Mouse (Mus musculus): Measurements from ENCODE around the gene Taar7b. TPM values are rescaled to one million over a fixed set of nuclear protein-coding genes. Genes with fewer than 3 reads are reported as not detected.

The Taar7b gene
- polyA plus RNA-seq, 1 experiment = not detected

DNA sequence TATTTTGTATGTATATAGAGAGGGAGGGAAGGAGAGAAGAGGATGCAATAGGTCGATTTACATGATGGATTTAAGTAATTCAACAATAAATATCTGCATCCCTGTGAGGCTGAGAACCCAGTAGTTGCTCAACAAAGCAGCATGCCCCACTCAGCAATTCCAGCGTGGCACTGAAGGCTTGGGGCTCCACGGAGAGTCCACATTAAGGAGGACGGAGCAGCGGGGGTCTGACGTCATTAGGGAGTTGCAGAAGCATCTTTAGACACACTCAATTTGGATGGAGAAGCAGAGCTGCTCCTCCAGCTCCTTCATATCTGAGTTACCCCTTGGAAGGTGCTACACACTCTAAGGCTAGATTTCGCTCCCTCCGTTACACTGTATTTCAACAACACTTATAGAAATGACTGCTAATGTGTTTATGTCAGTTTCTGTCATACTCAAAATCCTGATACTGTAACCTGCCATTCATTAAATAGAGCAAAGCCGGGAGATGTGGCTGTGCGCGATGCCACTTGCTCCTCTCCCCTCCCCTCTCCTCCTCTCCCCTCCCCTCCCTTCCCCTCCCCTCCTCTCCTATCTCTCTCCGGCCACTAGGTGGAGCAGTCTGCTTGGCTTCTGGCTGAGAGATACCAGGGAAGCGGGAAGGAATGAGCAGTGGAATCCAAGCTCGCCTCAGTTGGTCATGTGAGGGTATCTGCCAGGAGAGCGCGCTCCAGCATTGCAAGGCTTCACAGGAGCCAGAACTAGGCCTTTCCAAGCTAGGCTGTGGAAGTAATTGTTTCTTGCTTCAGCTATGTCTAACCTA is 20.6 kb upstream of the Taar7b start:
- H3K4me3 ChIP-seq (replicated peaks) = no peak overlapping the region
- H3K4me1 ChIP-seq (ENCODE audit: control insufficient read depth) = peaks cover 2% of the 10 kb centered on the region
- no peaks in the 10 kb centered on the region for H3K36me3 ChIP-seq (ENCODE audit: control insufficient read depth)
- TF ChIP-seq TAL1 (IDR thresholded peaks at IDR 0.05; ENCODE audit: low read length) (no peak), GATA1 (IDR thresholded peaks at IDR 0.05; ENCODE audit: low read length) (no peak)
- H3K9me3 ChIP-seq (ENCODE audit: control insufficient read depth, low read length) = no peaks in the 10 kb centered on the region
- no peaks in the 10 kb centered on the region for H3K27me3 ChIP-seq (ENCODE audit: control insufficient read depth)

DNA sequence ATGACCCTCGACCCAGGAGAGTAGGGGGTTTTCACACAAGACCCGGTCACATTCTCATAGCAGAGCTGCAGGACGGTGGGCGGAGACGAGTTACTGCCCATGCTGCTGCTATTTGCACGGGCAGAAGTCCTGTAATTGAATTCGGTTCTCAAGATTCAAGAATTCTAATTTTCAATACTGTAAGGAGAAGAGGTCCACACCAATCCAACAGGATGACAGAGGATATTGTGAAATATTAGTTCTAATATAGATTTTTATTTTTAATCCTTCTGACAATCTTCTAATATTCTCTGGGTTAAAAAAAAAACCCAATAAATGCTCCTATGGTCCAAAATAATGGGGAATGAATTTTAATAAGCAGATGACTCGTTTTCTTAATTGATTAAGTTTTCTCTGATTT is 14.2 kb upstream of the Taar7b start, which contains the start of gene Taar6:
Gene Taar6, minus strand, starts transcription at position 101 of the 400 bp plus-strand sequence.
- no peak for TF ChIP-seq GATA1 (IDR thresholded peaks at IDR 0.05; ENCODE audit: low read length)
- no peak for TF ChIP-seq TAL1 (IDR thresholded peaks at IDR 0.05; ENCODE audit: low read length)
- Histone ChIP-seq H3K27me3 (ENCODE audit: control insufficient read depth) (no peaks in the 10 kb centered on the region), H3K4me3 (replicated peaks) (no peak within 1 kb of the TSS), H3K4me1 (ENCODE audit: control insufficient read depth) (no peaks in the 10 kb centered on the region), H3K9me3 (ENCODE audit: control insufficient read depth, low read length) (no peaks in the 10 kb centered on the region), H3K36me3 (ENCODE audit: control insufficient read depth) (no peaks in the 10 kb centered on the region)

DNA sequence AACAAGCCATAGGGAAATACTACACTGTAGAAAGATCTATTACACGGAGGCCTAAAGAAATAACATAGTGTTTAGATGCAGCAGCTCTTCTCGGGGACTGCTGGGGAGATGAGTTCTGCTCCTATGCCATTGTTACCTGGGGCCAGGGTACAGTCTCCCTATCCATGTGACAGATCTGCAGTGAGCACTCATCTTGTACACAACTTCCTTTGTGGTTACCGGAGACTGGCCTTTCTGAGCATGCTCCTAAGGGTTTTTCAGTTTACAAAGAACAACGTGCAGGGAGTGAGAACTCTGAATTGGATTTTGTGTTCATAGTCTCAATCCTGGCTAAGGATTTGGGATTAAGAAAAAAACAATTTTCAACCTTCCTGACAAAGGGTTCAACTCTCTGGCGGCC is 13.3 kb upstream of the Taar7b start:
- H3K36me3 ChIP-seq (ENCODE audit: control insufficient read depth) = no peaks in the 10 kb centered on the region
- no peaks in the 10 kb centered on the region for H3K27me3 ChIP-seq (ENCODE audit: control insufficient read depth)
- H3K4me1 ChIP-seq (ENCODE audit: control insufficient read depth) = no peaks in the 10 kb centered on the region
- no peaks in the 10 kb centered on the region for H3K9me3 ChIP-seq (ENCODE audit: control insufficient read depth, low read length)
- H3K4me3 ChIP-seq (replicated peaks) = no peak overlapping the region
- no peak for TF ChIP-seq TAL1 (IDR thresholded peaks at IDR 0.05; ENCODE audit: low read length)
- no peak for TF ChIP-seq GATA1 (IDR thresholded peaks at IDR 0.05; ENCODE audit: low read length)

DNA sequence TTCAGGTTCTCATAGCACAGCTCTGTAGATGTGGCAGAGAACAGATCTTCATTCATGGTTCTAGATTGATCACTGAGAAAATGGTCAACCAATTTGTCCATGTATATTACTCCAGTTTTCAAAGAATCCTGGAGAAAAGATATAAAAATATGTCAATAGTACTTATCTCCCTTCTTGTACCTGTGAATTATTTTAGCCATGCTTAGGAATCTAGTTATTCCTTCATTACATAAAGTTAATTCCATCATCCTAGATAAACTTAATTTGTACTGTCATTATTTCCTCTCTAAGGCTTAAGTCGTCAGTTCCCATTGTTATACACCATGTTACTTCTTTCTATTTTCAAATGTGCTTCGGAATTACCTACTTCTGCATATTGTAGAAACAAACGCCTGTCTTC is 6.4 kb upstream of the Taar7b start, which contains the start of gene Taar7a:
Gene Taar7a, minus strand, starts transcription at position 101 of the 400 bp plus-strand sequence.
- no peaks in the 10 kb centered on the region for H3K27me3 ChIP-seq (ENCODE audit: control insufficient read depth)
- no peaks in the 10 kb centered on the region for H3K9me3 ChIP-seq (ENCODE audit: control insufficient read depth, low read length)
- H3K4me3 ChIP-seq (replicated peaks) = no peak within 1 kb of the TSS
- no peak for TF ChIP-seq GATA1 (IDR thresholded peaks at IDR 0.05; ENCODE audit: low read length)
- TF ChIP-seq TAL1 (IDR thresholded peaks at IDR 0.05; ENCODE audit: low read length) = no peak
- no peaks in the 10 kb centered on the region for H3K36me3 ChIP-seq (ENCODE audit: control insufficient read depth)
- H3K4me1 ChIP-seq (ENCODE audit: control insufficient read depth) = peaks cover under 1% of the 10 kb centered on the region; the same call in 1 of the 2 replicates

DNA sequence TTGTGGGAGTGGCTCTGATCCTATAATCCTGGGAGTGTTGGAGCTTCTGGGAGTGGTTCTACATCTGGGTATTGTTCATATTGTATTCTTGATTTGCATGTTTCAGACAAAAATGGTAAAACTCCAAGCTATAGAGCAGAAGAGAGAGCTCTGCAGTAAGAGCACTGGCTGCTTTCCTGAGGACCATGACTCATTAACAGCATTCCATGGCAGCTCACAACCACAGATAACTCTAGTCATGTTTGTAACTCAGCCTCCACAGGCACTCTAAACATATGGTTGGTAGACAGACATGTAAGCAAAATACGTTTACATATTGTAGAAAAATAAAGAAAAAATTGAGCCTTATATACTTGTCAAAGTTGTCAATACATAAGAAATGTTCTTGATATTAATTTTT is 6.7 kb downstream of the Taar7b start:
- Histone ChIP-seq H3K4me3 (replicated peaks) (no peak overlapping the region), H3K4me1 (ENCODE audit: control insufficient read depth) (peaks cover 38% of the 10 kb centered on the region), H3K36me3 (ENCODE audit: control insufficient read depth) (no peaks in the 10 kb centered on the region), H3K9me3 (ENCODE audit: control insufficient read depth, low read length) (no peaks in the 10 kb centered on the region), H3K27me3 (ENCODE audit: control insufficient read depth) (no peaks in the 10 kb centered on the region)
- no peak for TF ChIP-seq TAL1 (IDR thresholded peaks at IDR 0.05; ENCODE audit: low read length)
- TF ChIP-seq GATA1 (IDR thresholded peaks at IDR 0.05; ENCODE audit: low read length) = no peak

DNA sequence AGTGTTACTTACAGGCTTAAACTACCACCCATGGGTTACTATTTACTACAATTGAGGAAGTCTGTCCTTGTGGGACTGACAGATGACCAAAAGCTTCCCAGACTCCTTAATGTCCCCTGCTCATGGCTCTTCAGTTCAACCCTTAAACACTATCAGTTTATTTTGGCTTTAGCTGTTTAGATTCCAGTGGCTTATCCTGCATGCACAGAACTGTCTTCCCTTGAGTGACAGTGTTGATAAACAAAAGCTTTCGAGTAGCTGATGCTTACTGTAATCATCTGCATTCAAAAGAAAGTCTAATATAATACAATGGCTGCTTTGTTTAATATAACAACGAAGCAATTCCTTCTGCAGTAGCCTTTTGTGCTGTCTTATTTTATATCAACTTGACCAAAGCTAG is 7.3 kb downstream of the Taar7b start:
- Histone ChIP-seq H3K27me3 (ENCODE audit: control insufficient read depth) (no peaks in the 10 kb centered on the region), H3K36me3 (ENCODE audit: control insufficient read depth) (no peaks in the 10 kb centered on the region), H3K9me3 (ENCODE audit: control insufficient read depth, low read length) (no peaks in the 10 kb centered on the region), H3K4me3 (replicated peaks) (no peak overlapping the region), H3K4me1 (ENCODE audit: control insufficient read depth) (peaks cover 38% of the 10 kb centered on the region)
- TF ChIP-seq TAL1 (IDR thresholded peaks at IDR 0.05; ENCODE audit: low read length) = no peak; the same call in 2 of the 3 replicates
- no peak for TF ChIP-seq GATA1 (IDR thresholded peaks at IDR 0.05; ENCODE audit: low read length)

DNA sequence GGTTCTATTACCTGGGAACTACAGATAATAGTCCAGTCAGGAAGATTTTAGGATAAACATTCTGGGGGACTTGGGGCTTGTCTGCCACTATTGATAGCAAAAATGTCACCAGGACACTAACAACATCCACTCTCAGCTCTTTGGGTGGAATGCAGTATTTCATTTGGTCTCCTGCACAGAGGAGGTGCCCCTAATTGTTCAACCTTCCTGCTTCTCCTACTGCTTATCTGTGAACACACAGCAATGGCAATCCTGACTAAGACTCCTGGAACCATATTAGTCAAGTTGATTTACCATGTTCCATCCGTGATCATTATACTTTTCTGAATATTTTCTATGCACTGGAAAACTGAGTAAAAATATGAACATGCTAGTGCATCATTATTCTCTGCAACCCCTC is 8.4 kb downstream of the Taar7b start:
- no peaks in the 10 kb centered on the region for H3K9me3 ChIP-seq (ENCODE audit: control insufficient read depth, low read length)
- TF ChIP-seq GATA1 (IDR thresholded peaks at IDR 0.05; ENCODE audit: low read length) = no peak
- H3K36me3 ChIP-seq (ENCODE audit: control insufficient read depth) = no peaks in the 10 kb centered on the region
- H3K4me1 ChIP-seq (ENCODE audit: control insufficient read depth) = peaks cover 38% of the 10 kb centered on the region
- H3K27me3 ChIP-seq (ENCODE audit: control insufficient read depth) = no peaks in the 10 kb centered on the region
- H3K4me3 ChIP-seq (replicated peaks) = no peak overlapping the region

DNA sequence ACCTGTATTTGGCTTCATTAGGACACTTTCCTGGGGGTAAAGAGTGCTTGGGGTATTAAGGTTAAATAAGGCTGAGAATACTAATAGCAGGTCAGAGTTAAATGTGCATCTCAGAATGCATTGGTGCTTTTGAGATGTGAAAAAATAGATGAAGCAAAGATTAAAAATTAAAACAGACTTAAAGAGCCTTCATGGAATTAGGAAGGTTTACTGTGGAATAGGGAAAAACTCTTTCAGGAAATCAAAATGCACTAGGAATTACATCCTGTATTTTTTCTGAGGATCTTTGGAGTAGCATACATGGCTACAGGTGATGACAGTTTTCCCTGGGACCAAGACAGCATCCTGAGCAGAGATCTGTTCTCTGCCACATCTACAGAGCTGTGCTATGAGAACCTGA is 27.2 kb downstream of the Taar7b start, which contains the start of gene Taar7d:
Gene Taar7d, plus strand, starts transcription at position 301 of the 400 bp plus-strand sequence.
- no peaks in the 10 kb centered on the region for H3K27me3 ChIP-seq (ENCODE audit: control insufficient read depth)
- H3K36me3 ChIP-seq (ENCODE audit: control insufficient read depth) = no peaks in the 10 kb centered on the region
- no peak within 1 kb of the TSS for H3K4me3 ChIP-seq (replicated peaks)
- H3K4me1 ChIP-seq (ENCODE audit: control insufficient read depth) = no peaks in the 10 kb centered on the region
- TF ChIP-seq GATA1 (IDR thresholded peaks at IDR 0.05; ENCODE audit: low read length) (no peak), TAL1 (IDR thresholded peaks at IDR 0.05; ENCODE audit: low read length) (no peak)
- H3K9me3 ChIP-seq (ENCODE audit: control insufficient read depth, low read length) = no peaks in the 10 kb centered on the region

DNA sequence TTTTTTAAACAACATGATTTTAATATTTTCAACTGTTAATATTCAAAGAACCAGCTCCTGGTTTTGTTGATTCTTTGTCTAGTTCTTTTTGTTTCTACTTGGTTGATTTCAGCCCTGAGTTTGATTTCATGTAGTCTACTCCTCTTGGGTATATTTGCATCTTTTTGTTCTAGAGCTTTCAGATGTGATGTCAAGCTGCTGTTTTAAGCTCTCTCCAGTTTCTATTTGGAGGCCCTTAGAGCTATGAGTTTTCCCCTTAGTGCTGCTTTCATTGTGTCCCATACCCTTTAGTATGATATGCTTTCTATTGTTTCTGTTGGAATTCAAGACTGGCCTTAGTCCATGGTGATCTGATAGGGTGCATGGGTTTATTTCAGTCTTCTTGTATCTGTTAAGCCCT is 31.6 kb downstream of the Taar7b start:
- Histone ChIP-seq H3K4me3 (replicated peaks) (no peak overlapping the region), H3K9me3 (ENCODE audit: control insufficient read depth, low read length) (no peaks in the 10 kb centered on the region), H3K27me3 (ENCODE audit: control insufficient read depth) (no peaks in the 10 kb centered on the region), H3K4me1 (ENCODE audit: control insufficient read depth) (no peaks in the 10 kb centered on the region), H3K36me3 (ENCODE audit: control insufficient read depth) (no peaks in the 10 kb centered on the region)
- TF ChIP-seq TAL1 (IDR thresholded peaks at IDR 0.05; ENCODE audit: low read length) = no peak
- no peak for TF ChIP-seq GATA1 (IDR thresholded peaks at IDR 0.05; ENCODE audit: low read length)
